Mouse (Mus musculus): Measurements from ENCODE around the gene Serpinb7. TPM values are rescaled to one million over a fixed set of nuclear protein-coding genes. Genes with fewer than 3 reads are reported as not detected.

Gene Serpinb7
- total RNA-seq, 1 experiment = not detected

DNA sequence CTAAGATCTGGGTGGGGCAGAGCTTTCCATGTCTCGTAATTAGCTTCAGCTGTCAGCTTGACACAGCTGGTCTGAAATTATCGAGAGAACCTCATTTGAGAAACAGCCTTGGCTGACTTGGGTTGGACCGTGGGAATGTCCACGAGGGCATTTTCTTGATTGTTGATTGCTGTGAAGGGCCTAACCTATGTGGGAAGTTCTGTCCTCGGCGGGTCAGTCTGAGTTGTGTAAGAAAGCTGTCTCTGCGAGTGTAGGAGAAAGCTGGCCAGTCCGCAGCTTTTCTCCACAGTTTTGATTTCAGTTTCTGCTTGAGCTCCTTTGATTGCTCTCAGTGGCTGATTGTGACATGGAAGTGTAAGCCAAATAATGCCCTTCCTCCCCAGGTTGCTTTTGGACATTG lies 90.1 kb downstream of the Serpinb7 start:
- in situ Hi-C loops (cut with MboI; ENCODE audit: low sequenced_read_pairs in 2 of 2, unreplicated experiment in 2 of 2) = loop anchor here in 1 of 2 experiments (25.0 kb wide), 1 partner anchor 252 kb away; no protein-coding TSS in a partner anchor
- no peak overlapping the region for H3K4me3 ChIP-seq (ENCODE audit: insufficient read depth in 1 of 2, low read depth in 1 of 2, low read length in 2 of 2, poor library complexity in 1 of 2, severe bottlenecking in 1 of 2)
- DNase-seq (ENCODE audit: low read depth, low spot score) = no peak
- H3K9ac ChIP-seq (ENCODE audit: insufficient read depth, low read depth, low read length, poor library complexity, severe bottlenecking) = no peak overlapping the region
- no peaks in the 10 kb centered on the region for H3K9me3 ChIP-seq (ENCODE audit: control insufficient read depth, insufficient read depth, low read depth, low read length)
- H3K36me3 ChIP-seq (ENCODE audit: control insufficient read depth, insufficient read depth, low read length, poor library complexity, severe bottlenecking) = no peaks in the 10 kb centered on the region
- TF ChIP-seq MAFK (IDR thresholded peaks at IDR 0.05; ENCODE audit: insufficient read depth, low read depth, low read length) (no peak), HCFC1 (IDR thresholded peaks at IDR 0.05; ENCODE audit: borderline replicate concordance, insufficient read depth, low read length) (no peak), ZNF384 (IDR thresholded peaks at IDR 0.05; ENCODE audit: low read depth, low read length) (no peak), ZC3H11A (IDR thresholded peaks at IDR 0.05; ENCODE audit: borderline replicate concordance, low read depth, low read length) (no peak), CHD2 (IDR thresholded peaks at IDR 0.05; ENCODE audit: low read depth, low read length) (no peak)
- no peak overlapping the region for H3K27ac ChIP-seq (ENCODE audit: insufficient read depth, low read depth, low read length, poor library complexity, severe bottlenecking)
- no peaks in the 10 kb centered on the region for H3K4me1 ChIP-seq (ENCODE audit: control insufficient read depth in 2 of 2, insufficient read depth in 2 of 2, low read length in 2 of 2, poor library complexity in 1 of 2)

- in situ Hi-C loops (cut with MboI; ENCODE audit: low sequenced_read_pairs in 2 of 2, unreplicated experiment in 2 of 2) = loop anchor here in 1 of 2 experiments (25.0 kb wide), 1 partner anchor 259 kb away; no protein-coding TSS in a partner anchor
Measured at GRCm38 (mm10) chr1:107496789-107497188, 97.3 kb downstream of the Serpinb7 start.

GRCm38 (mm10) chr1:107502025-107502424 lies 102.6 kb downstream of the Serpinb7 start:
- TF ChIP-seq ZNF384 (IDR thresholded peaks at IDR 0.05; ENCODE audit: low read depth, low read length) (no peak), HCFC1 (IDR thresholded peaks at IDR 0.05; ENCODE audit: borderline replicate concordance, insufficient read depth, low read length) (no peak), MAFK (IDR thresholded peaks at IDR 0.05; ENCODE audit: insufficient read depth, low read depth, low read length) (no peak), ZC3H11A (IDR thresholded peaks at IDR 0.05; ENCODE audit: borderline replicate concordance, low read depth, low read length) (no peak), CHD2 (IDR thresholded peaks at IDR 0.05; ENCODE audit: low read depth, low read length) (no peak)
- Histone ChIP-seq H3K9ac (ENCODE audit: insufficient read depth, low read depth, low read length, poor library complexity, severe bottlenecking) (no peak overlapping the region), H3K4me1 (ENCODE audit: control insufficient read depth in 2 of 2, insufficient read depth in 2 of 2, low read length in 2 of 2, poor library complexity in 1 of 2) (no peaks in the 10 kb centered on the region), H3K27ac (ENCODE audit: insufficient read depth, low read depth, low read length, poor library complexity, severe bottlenecking) (no peak overlapping the region), H3K36me3 (ENCODE audit: control insufficient read depth, insufficient read depth, low read length, poor library complexity, severe bottlenecking) (no peaks in the 10 kb centered on the region), H3K4me3 (ENCODE audit: insufficient read depth in 1 of 2, low read depth in 1 of 2, low read length in 2 of 2, poor library complexity in 1 of 2, severe bottlenecking in 1 of 2) (no peak overlapping the region), H3K9me3 (ENCODE audit: control insufficient read depth, insufficient read depth, low read depth, low read length) (no peaks in the 10 kb centered on the region)
- in situ Hi-C loops (cut with MboI; ENCODE audit: low sequenced_read_pairs in 2 of 2, unreplicated experiment in 2 of 2) = no loop called here
- no peak for DNase-seq (ENCODE audit: low read depth, low spot score)

More at GRCm38 (mm10) chr1:107496789-107497188, 97.3 kb downstream of the Serpinb7 start:
- no peaks in the 10 kb centered on the region for H3K36me3 ChIP-seq (ENCODE audit: control insufficient read depth, insufficient read depth, low read length, poor library complexity, severe bottlenecking)
- no peak overlapping the region for H3K27ac ChIP-seq (ENCODE audit: insufficient read depth, low read depth, low read length, poor library complexity, severe bottlenecking)
- DNase-seq (ENCODE audit: low read depth, low spot score) = no peak
- no peak overlapping the region for H3K4me3 ChIP-seq (ENCODE audit: insufficient read depth in 1 of 2, low read depth in 1 of 2, low read length in 2 of 2, poor library complexity in 1 of 2, severe bottlenecking in 1 of 2)
- TF ChIP-seq HCFC1 (IDR thresholded peaks at IDR 0.05; ENCODE audit: borderline replicate concordance, insufficient read depth, low read length) (no peak), MAFK (IDR thresholded peaks at IDR 0.05; ENCODE audit: insufficient read depth, low read depth, low read length) (no peak), CHD2 (IDR thresholded peaks at IDR 0.05; ENCODE audit: low read depth, low read length) (no peak), ZNF384 (IDR thresholded peaks at IDR 0.05; ENCODE audit: low read depth, low read length) (no peak), ZC3H11A (IDR thresholded peaks at IDR 0.05; ENCODE audit: borderline replicate concordance, low read depth, low read length) (no peak)
- H3K4me1 ChIP-seq (ENCODE audit: control insufficient read depth in 2 of 2, insufficient read depth in 2 of 2, low read length in 2 of 2, poor library complexity in 1 of 2) = no peaks in the 10 kb centered on the region
- no peaks in the 10 kb centered on the region for H3K9me3 ChIP-seq (ENCODE audit: control insufficient read depth, insufficient read depth, low read depth, low read length)
- no peak overlapping the region for H3K9ac ChIP-seq (ENCODE audit: insufficient read depth, low read depth, low read length, poor library complexity, severe bottlenecking)

Other genes starting within 250 kb of the Serpinb7 start
- not detected in 2 replicates for gene Serpinb3b, start 121.3 kb upstream of the Serpinb7 start, total RNA-seq (2012; rRNA removed)
- gene Serpinb3c, start 121.3 kb upstream of the Serpinb7 start, total RNA-seq (2012; rRNA removed) = not detected in 2 replicates
- not detected in 2 replicates for gene Serpinb11, start 38.5 kb upstream of the Serpinb7 start, total RNA-seq (2012; rRNA removed)
- 0.85 TPM in 1 of 2 replicates, not detected in the other for gene Serpinb2, start 111.8 kb downstream of the Serpinb7 start, total RNA-seq (2012; rRNA removed)
- 0.80 and 1.0 TPM in 2 replicates for gene Serpinb8, start 190.4 kb downstream of the Serpinb7 start, total RNA-seq (2012; rRNA removed)